Mouse (Mus musculus) left cerebral cortex, postnatal 4 days (tissue): Measurements from ENCODE around the gene Pik3r6. TPM values are rescaled to one million over a fixed set of nuclear protein-coding genes. Genes with fewer than 3 reads are reported as not detected.

Experiments used
- DNase-seq: peaks from one replicate; pipeline ENCODE4 v3.0.0-alpha.2; 2022
- intact Hi-C: fragments of 180-260 bp; cut with DNase I; formaldehyde crosslinking; loops from one replicate; pipeline ENCODE4 v1.15.1; 2025
- total RNA-seq, 2 experiments: library from RNA; stranded (reverse); gene quantifications; 2 replicates each; pipeline ENCODE4 v1.2.3; 2021

Gene Pik3r6
- total RNA-seq, 2 experiments from 2014 or later, result 1.9 to 2.6 TPM

DNA sequence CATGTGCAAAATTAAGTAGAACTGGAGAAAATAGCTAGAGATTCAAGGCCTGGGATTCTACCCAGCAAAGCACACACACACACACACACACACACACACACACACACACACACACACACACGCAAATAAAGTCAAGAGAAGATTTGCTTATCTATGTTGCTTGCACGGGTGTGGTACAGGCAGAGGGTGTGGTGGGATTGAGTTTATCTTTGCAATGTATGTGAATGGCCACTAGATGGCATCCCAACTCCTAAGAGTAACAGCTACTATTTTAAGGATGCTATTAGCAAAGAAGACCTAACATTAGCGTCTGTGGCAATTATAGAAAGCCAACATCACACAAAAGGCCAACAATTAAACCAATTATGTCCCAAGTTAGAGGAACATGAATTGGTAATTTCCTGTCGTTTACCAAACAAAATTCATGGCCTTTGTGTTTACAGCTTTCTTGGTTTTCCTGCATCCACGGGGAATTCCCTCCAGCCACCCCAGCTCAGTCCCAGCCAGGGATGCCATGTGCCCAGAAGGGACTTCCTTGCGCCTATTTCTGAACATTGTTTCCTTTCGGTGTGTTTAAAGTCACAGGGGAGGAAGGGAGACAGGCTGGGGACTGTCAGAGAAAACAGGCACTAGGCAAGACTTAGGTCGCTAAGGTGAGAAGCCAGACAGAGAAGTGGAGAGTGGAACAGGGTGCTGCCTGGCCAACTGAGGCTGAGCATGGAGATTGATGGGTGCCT is 17.4 kb upstream of the Pik3r6 start:
- DNase-seq, result peak; percentile 9
- intact Hi-C loops, result loop anchor here (10.0 kb wide), 2 partner anchors 209 to 319 kb away; partner anchors contain the start of gene Myh10

DNA sequence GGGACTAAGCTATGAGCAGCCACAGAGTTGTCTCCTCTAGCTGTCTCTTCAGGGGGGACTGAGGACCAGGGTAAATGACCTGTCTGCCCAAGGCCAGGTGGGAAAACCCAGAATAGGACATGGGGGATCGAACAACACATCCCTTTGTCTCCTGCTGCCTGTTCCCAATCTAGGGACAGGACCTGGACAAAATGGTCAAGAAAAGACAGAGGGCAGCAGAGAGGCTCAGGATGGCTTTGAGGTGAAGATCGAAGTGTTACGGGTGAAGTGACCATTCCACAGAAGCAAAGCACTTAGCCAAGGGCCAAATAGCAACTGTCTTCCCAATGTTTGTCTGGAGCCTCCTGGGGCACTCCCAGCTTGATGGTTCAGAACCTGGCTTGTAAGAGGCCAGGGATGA is 16.7 kb upstream of the Pik3r6 start:
- DNase-seq, result no peak
- intact Hi-C loops, result loop anchor here (10.0 kb wide), 2 partner anchors 209 to 319 kb away; partner anchors contain the start of gene Myh10

DNA sequence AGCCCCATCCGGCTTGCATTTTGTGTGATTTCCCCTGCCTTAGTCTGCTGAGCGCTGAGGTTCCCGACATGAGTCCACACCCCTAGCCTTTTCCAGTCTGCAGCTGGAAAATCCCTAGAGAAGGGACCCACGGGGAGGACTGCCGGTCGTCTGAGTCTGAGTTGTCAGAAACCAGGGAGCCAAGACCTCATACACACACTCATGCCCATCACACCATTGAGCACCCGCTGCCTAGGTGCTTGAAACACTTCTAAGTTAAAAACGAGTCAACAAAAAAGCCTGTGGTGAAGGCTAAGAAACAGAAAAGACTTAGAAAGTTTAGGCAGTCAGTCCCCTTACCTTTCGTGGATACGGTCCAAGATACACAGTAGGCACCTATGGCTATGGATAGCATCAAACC is 15.1 kb upstream of the Pik3r6 start:
- intact Hi-C loops, result loop anchor here (10.0 kb wide), 2 partner anchors 207 to 317 kb away; partner anchors contain the start of gene Myh10
- no peak for DNase-seq

DNA sequence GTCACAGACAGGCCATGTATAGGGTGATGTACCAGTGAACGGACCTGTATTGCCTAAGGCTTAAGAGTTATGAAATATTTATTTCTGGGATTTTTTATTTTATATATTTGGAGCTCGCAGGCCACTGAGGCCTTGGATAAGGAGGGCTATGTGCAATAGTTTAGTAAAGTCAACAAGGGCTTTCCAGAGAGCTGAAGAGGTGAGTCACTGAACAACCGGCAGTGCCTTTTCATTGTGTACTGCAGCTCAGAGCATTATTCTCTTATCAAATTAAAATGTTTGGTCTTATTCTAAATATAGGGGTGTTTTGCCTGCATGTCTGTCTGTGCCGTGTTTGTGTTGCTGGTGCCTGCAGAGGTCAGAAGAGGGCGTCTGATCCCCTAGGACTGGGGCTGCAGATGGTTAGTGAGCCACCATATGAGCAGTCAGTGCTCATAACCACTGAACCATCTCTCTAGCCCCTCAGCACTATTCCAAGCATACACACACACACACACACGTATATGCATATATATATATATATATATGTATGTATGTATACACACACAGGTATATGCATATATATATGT is 14.5 kb upstream of the Pik3r6 start:
- no peak for DNase-seq
- intact Hi-C loops, result loop anchor here (10.0 kb wide), 2 partner anchors 206 to 316 kb away; partner anchors contain the start of gene Myh10

DNA sequence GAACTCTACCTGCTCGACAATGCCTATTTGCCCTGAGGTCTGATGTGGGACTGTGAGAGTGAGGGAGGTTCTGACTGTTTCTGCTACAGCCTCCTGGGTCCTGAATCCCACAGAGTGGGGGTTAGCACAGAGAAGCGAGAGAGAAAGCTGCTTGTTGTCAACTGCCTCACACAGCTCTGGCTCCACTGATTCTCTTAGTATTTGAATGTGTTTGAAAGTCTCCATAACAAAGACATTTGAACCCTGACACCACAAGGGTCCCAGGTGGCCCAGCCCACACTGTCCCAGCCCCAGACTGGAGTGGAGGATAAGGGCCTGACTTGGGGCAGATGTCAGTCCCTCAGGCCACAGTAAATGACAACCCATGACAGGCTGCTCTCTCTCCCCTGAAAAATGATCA is 13.6 kb upstream of the Pik3r6 start:
- DNase-seq, result no peak
- intact Hi-C loops, result loop anchor here (10.0 kb wide), 2 partner anchors 206 to 316 kb away; partner anchors contain the start of gene Myh10

DNA sequence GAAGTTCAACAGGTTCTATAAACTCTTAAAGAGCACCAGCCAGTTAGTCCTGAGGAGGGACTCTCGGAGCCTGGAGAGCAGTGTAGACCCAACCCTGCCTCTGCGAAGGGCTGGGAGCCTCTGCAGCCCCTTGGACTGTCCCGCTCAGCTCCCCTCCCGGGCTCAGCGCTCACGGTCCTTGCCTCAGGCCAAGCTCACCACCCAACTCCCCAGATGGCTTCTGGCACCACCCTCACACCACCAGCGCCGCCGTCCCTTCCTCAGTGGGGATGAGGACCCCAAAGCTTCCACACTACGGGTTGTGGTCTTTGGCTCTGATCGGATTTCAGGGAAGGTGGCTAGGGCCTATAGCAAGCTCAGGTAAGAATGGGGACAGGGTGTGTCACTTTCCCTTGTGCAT is 10.2 kb upstream of the Pik3r6 start:
- intact Hi-C loops, result no loop called here
- no peak for DNase-seq

DNA sequence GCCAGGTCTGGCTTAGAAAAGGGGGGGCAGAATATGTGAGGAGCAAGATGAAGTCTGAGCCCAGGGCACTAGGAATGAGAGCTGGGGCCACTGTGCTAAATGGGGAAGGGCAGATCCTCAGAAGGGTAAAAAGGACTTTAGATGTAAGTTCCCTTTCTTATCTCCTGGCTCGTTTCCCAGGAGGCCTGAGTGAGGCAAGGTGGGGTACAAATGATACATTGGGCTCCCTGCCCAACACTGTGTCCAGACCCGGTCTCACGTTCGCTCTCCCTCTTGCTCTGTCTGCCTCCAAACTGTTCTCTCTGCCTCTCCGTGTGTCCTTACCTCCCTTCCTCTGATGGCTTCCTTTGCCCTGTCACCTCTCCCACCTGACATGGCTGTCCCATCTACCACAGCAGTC is 9.1 kb upstream of the Pik3r6 start:
- no peak for DNase-seq
- intact Hi-C loops, result no loop called here

DNA sequence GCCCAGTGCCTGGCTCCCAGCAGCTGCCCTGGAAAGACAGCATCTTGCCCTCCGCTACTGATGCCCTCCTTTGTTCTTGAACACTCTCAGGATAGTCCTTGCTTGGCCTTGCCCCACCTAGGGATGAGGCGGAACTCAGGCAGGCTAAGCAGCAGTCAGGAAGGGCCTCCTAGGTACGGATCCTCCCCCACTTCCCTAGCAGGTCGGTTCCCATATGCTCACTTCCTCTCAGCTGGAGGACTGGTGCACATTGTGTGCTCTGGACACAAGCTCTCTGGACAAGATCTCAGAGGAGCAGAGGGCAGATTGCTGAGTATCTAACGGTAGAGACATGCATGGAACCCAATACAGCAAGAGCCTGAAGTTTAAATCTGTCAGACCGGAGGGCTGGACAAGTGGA is 5.7 kb upstream of the Pik3r6 start:
- no peak for DNase-seq
- intact Hi-C loops, result no loop called here

DNA sequence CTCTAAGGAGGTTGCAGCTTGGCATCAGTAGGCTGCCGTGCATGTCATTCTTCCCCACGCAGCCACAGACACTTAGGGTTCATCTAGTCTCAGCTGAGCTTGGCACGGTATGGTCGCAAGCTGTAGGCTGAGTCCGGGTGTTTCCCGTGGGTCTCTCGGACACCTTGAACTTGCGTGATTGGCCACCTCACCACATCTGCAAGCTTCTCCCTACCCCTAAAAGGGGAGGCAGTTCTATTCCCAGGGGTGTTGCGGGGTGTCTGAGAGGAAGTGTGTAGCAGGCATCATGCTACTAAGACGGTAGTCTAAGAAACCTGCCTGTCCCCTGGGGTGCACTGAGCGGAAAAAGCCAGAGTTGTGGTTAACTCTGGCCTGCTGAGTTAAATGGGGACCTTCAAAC is 4.3 kb upstream of the Pik3r6 start:
- no peak for DNase-seq
- intact Hi-C loops, result no loop called here

DNA sequence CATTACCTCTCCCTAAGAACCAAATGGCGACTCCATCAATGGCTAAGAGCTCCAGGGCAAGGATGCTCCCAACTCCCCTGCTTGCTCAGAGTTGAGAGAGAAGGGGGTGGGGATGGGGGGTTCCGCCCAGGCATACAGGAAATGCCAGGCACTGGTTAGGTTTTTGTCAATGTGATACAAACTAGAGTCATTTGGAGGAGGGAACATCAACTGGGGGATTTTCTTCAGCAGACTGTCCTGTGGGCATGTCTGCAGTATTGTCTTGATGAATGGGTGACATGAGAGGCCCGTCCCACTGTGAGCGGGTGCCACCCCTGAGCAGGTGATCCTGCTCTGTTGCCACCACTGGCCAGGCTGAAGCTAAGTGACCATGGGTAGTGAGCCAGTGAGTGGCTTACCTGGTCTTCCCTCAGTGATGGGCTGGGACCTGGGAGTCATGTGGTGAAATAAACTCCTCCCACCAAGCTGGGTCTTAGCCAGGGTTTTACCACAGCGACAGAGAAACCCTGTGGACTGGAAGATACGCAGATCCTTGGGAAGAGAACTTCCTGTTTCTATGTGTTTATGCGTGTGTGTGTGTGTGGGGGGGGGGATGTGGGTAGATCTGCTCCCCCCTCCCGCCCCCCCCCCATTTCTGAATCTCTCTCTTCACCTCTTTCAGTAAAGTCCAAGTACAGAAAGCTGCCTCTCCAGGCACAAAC is 3.7 kb upstream of the Pik3r6 start:
- intact Hi-C loops, result no loop called here
- no peak for DNase-seq

DNA sequence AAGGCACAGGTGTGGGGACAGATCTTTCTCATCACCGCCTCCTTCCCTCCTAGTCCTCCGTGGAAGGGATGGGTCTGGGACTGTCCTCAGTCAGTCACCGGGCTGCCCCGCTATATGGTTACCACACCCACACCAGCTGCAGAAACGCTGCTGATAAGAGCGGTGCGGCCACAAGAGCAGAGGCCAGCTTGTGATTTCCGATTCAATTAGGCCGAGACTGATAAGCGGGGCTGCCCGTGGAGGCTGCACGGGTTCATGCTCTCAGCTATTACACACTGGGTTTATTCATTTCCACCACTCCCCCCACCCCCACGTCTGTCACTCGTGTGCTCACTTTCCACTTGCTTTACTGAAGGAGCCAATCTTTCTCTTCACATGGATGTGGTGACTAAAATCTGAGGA is 1.9 kb upstream of the Pik3r6 start:
- DNase-seq, result no peak
- intact Hi-C loops, result no loop called here

DNA sequence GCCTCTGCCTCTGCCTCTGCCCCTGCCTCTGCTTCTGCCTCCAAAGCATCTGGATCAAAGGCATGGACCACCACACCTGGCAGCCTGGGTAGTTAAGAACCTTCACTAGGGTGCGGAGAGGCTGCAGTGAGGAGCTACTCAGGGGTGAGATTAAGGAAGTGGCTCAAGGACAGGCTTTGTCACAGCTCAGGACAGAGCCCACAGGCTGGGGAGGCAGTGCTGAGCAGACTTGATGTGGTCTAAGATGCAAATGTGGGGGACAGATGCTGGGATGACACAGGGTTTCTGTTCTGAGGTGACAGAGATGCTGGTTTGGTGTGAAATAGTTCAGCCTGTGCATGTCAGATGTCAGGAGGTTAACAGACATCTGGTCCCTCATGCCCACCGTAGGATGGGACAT is 411 bp upstream of the Pik3r6 start:
- DNase-seq, result no peak
- intact Hi-C loops, result no loop called here

DNA sequence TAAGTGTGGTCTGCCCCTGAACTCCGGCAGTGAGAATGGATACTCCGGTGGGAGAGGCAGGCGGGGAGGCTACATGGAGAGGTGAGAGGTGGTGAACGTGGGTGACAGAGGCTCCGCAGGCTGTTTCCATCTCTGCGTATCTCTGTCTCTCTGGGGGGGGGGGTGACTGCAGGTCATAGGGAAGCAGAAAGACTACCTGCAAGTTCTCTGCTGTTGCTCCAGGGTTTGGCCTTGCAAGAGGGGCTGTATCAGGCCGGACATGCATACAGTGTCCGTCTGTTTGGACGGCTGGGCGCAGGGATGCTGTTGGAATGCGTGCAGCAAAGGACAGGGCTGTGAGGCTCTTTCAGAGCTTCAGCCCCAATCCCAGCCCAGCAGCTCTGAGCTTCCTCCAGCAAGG is 2.1 kb downstream of the Pik3r6 start:
- intact Hi-C loops, result no loop called here
- DNase-seq, result no peak

DNA sequence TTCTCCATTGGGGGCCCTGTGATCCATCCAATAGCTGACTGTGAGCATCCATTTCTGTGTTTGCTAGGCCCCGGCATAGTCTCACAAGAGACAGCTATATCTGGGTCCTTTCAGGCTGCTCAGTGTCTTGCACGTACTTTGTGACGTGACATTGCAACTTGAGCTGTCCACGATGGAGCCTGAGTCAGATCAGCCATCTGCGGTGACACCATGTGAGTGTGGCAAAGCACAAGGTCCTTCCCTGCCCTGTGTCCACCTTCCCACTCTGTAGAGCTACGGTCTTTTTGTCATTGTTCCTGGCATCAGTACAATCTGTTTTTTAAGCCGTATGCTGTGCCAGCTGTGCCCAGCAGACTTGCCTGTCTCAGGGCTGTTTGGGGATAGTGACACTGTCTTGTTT is 4.4 kb downstream of the Pik3r6 start:
- no peak for DNase-seq
- intact Hi-C loops, result no loop called here

DNA sequence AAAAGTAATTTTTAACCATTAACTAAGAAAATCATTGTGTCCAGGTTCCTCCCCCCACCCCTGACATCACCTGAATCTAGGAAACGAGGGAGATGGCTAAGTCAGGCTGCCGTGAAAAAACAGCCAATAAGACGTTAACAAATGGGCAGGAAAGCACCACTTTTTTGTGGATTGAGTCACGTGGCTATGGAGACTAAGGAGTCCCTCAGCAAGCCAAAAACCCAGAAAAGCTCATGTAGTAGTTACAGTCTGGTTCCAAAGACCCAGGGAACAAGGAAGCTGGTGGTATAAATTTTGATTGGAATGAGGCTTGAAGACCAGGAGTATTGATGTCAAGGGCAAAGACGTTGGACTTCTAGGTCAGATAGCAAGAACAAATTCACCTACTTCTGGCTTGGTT is 5.8 kb downstream of the Pik3r6 start:
- intact Hi-C loops, result no loop called here
- DNase-seq, result no peak

DNA sequence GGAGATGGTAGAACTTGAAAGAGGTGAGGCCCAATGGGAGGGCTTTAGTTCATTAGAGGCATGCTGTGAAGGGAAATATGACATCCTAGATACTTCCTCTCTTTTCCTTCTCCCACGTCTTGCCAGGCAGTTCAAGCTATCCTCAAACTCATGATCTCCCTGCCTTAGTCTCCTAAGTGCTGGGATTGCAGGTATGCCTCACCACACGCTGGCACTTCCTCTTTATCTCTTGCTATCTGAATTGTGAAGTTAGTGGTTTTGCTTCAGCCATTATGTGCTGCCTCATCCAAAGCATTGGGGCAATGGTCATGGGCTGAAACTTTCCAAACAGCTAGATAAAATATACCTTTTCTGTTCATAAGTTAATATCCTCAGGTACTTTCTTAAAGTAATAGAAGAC is 6.4 kb downstream of the Pik3r6 start:
- intact Hi-C loops, result no loop called here

DNA sequence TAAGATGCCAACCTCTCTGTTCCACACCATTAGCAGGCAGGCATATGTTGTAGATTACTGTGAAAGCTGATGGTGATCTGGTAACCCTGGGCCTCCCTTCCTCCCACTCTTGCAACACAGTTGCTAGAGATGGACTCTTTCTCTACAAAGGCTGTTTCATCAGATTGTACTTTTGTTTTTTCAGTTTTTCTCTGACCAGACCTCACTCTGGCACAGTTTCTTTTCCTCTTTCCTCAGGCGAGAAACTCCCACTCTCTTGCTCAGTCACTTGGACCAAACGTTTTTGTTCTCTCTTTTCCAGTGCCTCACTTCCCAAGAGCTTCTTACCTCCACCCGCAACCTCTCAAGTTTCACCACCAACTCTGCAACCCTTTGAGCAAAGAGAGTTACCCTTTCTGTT is 11.2 kb downstream of the Pik3r6 start:
- intact Hi-C loops, result no loop called here
- DNase-seq, result no peak

More for the DNA sequence above, 6.4 kb downstream of the Pik3r6 start:
- no peak for DNase-seq

DNA sequence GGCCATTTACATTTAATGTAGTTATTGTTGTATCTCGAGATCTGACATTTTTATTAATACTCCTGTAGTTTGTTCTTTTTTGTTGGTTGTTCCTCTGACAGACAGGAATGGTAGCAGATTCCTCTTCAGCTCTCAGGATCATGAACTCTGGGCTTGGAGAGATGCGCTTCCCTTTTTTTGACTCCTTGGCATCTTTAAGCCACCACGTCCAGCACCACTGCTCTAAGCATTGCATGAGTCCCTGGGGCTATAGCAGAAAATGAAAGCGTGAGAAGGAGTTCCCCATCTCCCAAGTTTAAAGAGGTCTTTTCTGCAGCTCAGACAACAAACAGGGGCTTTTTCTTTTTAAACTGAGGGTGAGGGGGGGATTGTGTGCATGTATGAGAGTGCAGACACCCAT is 16.5 kb downstream of the Pik3r6 start:
- intact Hi-C loops, result no loop called here
- DNase-seq, result no peak

DNA sequence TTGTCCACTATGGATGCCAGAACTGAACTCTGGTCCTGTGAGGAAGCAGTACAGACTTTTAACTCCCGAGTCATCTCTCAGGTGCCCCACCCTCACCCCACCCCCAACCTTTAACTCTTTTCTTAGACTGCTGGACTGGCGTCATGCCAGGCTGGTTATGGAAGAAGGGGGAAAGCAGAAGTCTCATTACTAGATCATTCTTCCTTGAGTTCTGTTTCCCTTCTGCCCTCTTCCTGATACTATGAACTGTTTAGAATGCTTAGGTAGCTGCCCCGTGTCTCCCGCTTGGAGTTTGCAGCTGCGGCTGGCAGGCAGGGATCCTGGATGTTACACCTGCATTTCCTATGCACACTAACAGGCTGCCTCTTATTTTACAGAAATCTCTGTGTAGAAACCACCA is 17.0 kb downstream of the Pik3r6 start:
- no peak for DNase-seq
- intact Hi-C loops, result no loop called here

DNA sequence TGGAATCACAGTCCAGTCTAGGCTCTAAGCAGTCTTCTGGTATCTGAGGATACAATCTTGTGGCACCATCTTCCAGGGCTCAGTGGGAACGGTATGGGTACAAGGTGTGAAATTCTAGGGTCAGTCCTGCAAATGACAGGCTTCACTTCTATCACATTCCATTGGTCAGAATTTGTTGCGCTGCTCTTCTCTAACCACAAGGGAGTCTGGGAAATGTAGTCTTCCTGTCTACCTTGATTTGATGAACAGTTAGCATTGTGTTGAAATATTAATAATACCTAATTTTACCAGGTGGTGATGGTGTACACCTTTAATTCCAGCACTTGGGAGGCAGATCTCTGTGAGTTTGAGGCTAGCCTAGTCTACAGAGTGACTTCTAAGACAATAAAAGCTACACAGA is 17.6 kb downstream of the Pik3r6 start:
- no peak for DNase-seq
- intact Hi-C loops, result no loop called here

DNA sequence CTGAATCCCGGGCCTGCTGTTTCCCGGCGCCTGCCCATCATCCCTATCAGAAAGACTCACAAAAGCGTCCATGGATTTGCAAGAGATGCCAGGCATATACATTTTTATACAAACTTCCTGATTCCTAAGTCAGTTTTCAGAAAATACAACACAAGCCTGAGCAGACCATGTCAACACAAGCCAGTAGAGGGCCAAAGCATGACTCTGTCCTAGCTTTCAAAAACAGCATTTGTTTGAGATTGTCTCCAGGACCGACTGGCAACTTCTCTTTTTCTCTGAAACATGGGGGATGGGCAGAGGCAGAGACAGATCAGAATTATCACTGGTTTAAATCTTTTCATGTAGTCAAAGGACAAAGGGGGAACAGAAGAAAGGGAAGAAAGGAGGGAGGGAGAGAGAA is 18.5 kb downstream of the Pik3r6 start:
- intact Hi-C loops, result no loop called here
- no peak for DNase-seq

DNA sequence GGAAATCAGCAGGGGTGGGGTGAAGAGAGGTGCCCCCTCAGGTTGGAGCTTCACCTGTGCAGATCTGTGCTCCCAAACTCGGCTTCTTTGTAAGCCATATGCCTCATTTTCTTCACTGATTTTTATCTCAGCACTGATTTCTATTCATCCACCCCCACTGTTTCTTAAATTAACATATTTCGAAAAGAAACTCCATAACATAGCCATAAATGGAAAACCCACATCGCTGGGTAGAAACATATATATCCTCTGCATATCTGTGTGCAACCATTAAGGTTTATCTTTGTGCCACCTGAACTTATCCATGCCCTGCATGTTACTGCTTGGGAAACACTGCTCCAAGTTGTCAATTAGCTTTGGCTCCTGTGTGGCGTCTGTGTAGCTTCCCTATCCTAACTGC is 23.6 kb downstream of the Pik3r6 start:
- no peak for DNase-seq
- intact Hi-C loops, result no loop called here
